Mouse (Mus musculus) left cerebral cortex, postnatal 4 days (tissue): ENCODE data around the gene Rasgrf2. TPM values are rescaled to one million over a fixed set of nuclear protein-coding genes. Genes with fewer than 3 reads are reported as not detected.
"Not testable (repeated sequence)": the region's sequence is repeated elsewhere in the genome, so short reads cannot be mapped to it uniquely, and the experiment has no call there.

ENCODE experiments used
- DNase-seq: peaks from one replicate; pipeline ENCODE4 v3.0.0-alpha.2; 2022
- intact Hi-C: fragments of 180-260 bp; cut with DNase I; formaldehyde crosslinking; loops from one replicate; pipeline ENCODE4 v1.15.1; 2025
- total RNA-seq, 2 experiments: library from RNA; stranded (reverse); gene quantifications; 2 replicates each; pipeline ENCODE4 v1.2.3; 2021

Gene Rasgrf2
- 10 to 100 TPM; 95.1 to 99.0 TPM for total RNA-seq

- intact Hi-C loops: loop anchor here (5.0 to 10.0 kb wide), 2 partner anchors 206 to 207 kb away; no protein-coding TSS in a partner anchor
- DNase-seq: peak; percentile 15
Measured at GRCm38 (mm10) chr13:92131384-92132150, at the start of gene Rasgrf2. Gene Rasgrf2, minus strand, starts transcription at chr13:92131656.

GRCm38 (mm10) chr13:92172686-92173085, 41.2 kb upstream of the Rasgrf2 start:
- intact Hi-C loops, DNase-seq: not testable (repeated sequence)

- peak; percentile 8 for DNase-seq
- intact Hi-C loops: no loop called here
Measured at GRCm38 (mm10) chr13:92150551-92150950, 19.1 kb upstream of the Rasgrf2 start.

GRCm38 (mm10) chr13:92148858-92149257, 17.4 kb upstream of the Rasgrf2 start:
- intact Hi-C loops: no loop called here
- no peak for DNase-seq

- no peak for DNase-seq
- intact Hi-C loops: loop anchor here (5.0 to 10.0 kb wide), 2 partner anchors 203 to 210 kb away; no protein-coding TSS in a partner anchor
Measured at GRCm38 (mm10) chr13:92134792-92135191, 3.3 kb upstream of the Rasgrf2 start.

- DNase-seq: no peak
- intact Hi-C loops: loop anchor here (5.0 to 10.0 kb wide), 2 partner anchors 205 to 208 kb away; no protein-coding TSS in a partner anchor
Measured at GRCm38 (mm10) chr13:92132599-92132998, 1.1 kb upstream of the Rasgrf2 start.

GRCm38 (mm10) chr13:92130994-92131383, 467 bp downstream of the Rasgrf2 start:
- intact Hi-C loops: loop anchor here (5.0 to 10.0 kb wide), 2 partner anchors 206 kb away; no protein-coding TSS in a partner anchor
- peak; percentile 9 for DNase-seq

GRCm38 (mm10) chr13:92129877-92130276, 1.6 kb downstream of the Rasgrf2 start:
- no peak for DNase-seq
- intact Hi-C loops: loop anchor here (5.0 to 10.0 kb wide), 2 partner anchors 205 to 207 kb away; no protein-coding TSS in a partner anchor

- intact Hi-C loops: no loop called here
- DNase-seq: no peak
Measured at GRCm38 (mm10) chr13:92125902-92126301, 5.6 kb downstream of the Rasgrf2 start.

- DNase-seq: no peak
- intact Hi-C loops: no loop called here
Measured at GRCm38 (mm10) chr13:92119623-92120022, 11.8 kb downstream of the Rasgrf2 start.

- DNase-seq: no peak
- intact Hi-C loops: no loop called here
Measured at GRCm38 (mm10) chr13:92114076-92114475, 17.4 kb downstream of the Rasgrf2 start.

- intact Hi-C loops: no loop called here
Measured at GRCm38 (mm10) chr13:92108237-92108636, 23.2 kb downstream of the Rasgrf2 start.

GRCm38 (mm10) chr13:92104259-92104658, 27.2 kb downstream of the Rasgrf2 start:
- DNase-seq: no peak
- intact Hi-C loops: no loop called here

More at GRCm38 (mm10) chr13:92108237-92108636, 23.2 kb downstream of the Rasgrf2 start:
- no peak for DNase-seq

- no peak for DNase-seq
- intact Hi-C loops: no loop called here
Measured at GRCm38 (mm10) chr13:92098484-92098883, 33.0 kb downstream of the Rasgrf2 start.

GRCm38 (mm10) chr13:92095131-92096090, 36.0 kb downstream of the Rasgrf2 start:
- no peak for DNase-seq
- intact Hi-C loops: no loop called here

GRCm38 (mm10) chr13:92093712-92094290, 37.7 kb downstream of the Rasgrf2 start:
- intact Hi-C loops: no loop called here
- no peak for DNase-seq

GRCm38 (mm10) chr13:92073111-92073510, 58.3 kb downstream of the Rasgrf2 start:
- no peak for DNase-seq
- intact Hi-C loops: no loop called here

- intact Hi-C loops: no loop called here
- no peak for DNase-seq
Measured at GRCm38 (mm10) chr13:92068651-92069050, 62.8 kb downstream of the Rasgrf2 start.

- no peak for DNase-seq
- intact Hi-C loops: no loop called here
Measured at GRCm38 (mm10) chr13:92067831-92068230, 63.6 kb downstream of the Rasgrf2 start.

GRCm38 (mm10) chr13:92053748-92054147, 77.7 kb downstream of the Rasgrf2 start:
- no peak for DNase-seq
- intact Hi-C loops: no loop called here

- intact Hi-C loops: no loop called here
- no peak for DNase-seq
Measured at GRCm38 (mm10) chr13:92053001-92053400, 78.5 kb downstream of the Rasgrf2 start.
